Mouse (Mus musculus) hindbrain, embryonic 12.5 days (tissue): ENCODE measurements around the gene Cxcr6. TPM values are rescaled to one million over a fixed set of nuclear protein-coding genes. Genes with fewer than 3 reads are reported as not detected.
"Not testable (repeated sequence)": the region's sequence is repeated elsewhere in the genome, so short reads cannot be mapped to it uniquely, and the experiment has no call there.

Experiments used
- ATAC-seq: fragments of 200-750 bp; cut with Nextera tagmentation; 2 replicates; pipeline ENCODE4 v1.8.0; 2017; ENCODE audit warnings: moderate TSS enrichment; ENCODE audit not compliant: low FRiP score
- H3K27ac ChIP-seq: fragments of 300-500 bp; sonication (generic); 2 replicates; pipeline ENCODE4 v1.5.1; 2016; ENCODE audit warnings: mild to moderate bottlenecking
- H3K27me3 ChIP-seq: fragments of 300-500 bp; sonication (generic); 2 replicates; pipeline ENCODE4 v1.6.1; 2016; ENCODE audit warnings: mild to moderate bottlenecking
- H3K36me3 ChIP-seq: fragments of 300-500 bp; sonication (generic); 2 replicates; pipeline ENCODE4 v1.6.1; 2016; ENCODE audit warnings: mild to moderate bottlenecking
- H3K4me1 ChIP-seq: fragments of 300-500 bp; sonication (generic); 2 replicates; pipeline ENCODE4 v1.6.1; 2016
- H3K4me2 ChIP-seq: fragments of 300-500 bp; sonication (generic); replicated peaks from 2 replicates; pipeline ENCODE4 v1.6.1; 2016; ENCODE audit warnings: mild to moderate bottlenecking
- H3K4me3 ChIP-seq: fragments of 300-500 bp; sonication (generic); 2 replicates; pipeline ENCODE4 v1.5.1; 2016; ENCODE audit warnings: mild to moderate bottlenecking
- H3K9ac ChIP-seq: fragments of 300-500 bp; sonication (generic); 2 replicates; pipeline ENCODE4 v1.6.1; 2016; ENCODE audit warnings: mild to moderate bottlenecking, moderate library complexity
- H3K9me3 ChIP-seq: fragments of 300-500 bp; sonication (generic); replicated peaks from 2 replicates; pipeline ENCODE4 v1.6.1; 2016; ENCODE audit warnings: mild to moderate bottlenecking
- WGBS: fragments of 180-500 bp; shearing (Covaris S2); methylation state at CpG from one replicate; pipeline ENCODE4 v1.1.7; 2016; 5-methylcytosine and 5-hydroxymethylcytosine counted together
- polyA plus RNA-seq: library from polyadenylated mRNA; unstranded; fragments of >200 nt; fragmentation: Nextera tagmentation; extraction: Ambion mirVana; gene quantifications from 2 replicates; pipeline ENCODE4 v1.2.1, GENCODE M21; 2016

Gene Cxcr6
- polyA plus RNA-seq: 0.22 and 0.23 TPM in 2 replicates

- no peak within 1 kb of the TSS for H3K4me2 ChIP-seq
Observed at GRCm38 (mm10) chr9:123806267-123806666, at the start of gene Cxcr6. Gene Cxcr6, plus strand, starts transcription at chr9:123806475.

GRCm38 (mm10) chr9:123756752-123757151, 49.5 kb upstream of the Cxcr6 start:
- H3K36me3 ChIP-seq: no peaks in the 10 kb centered on the region
- no peak overlapping the region for H3K9ac ChIP-seq
- no peak for ATAC-seq
- H3K9me3 ChIP-seq: no peaks in the 10 kb centered on the region
- H3K4me1 ChIP-seq: no peaks in the 10 kb centered on the region
- no peak overlapping the region for H3K4me3 ChIP-seq
- no peak overlapping the region for H3K27ac ChIP-seq
- 83% methylated on average over 3 of the region's 3 CpGs for WGBS
- no peak overlapping the region for H3K4me2 ChIP-seq
- no peaks in the 10 kb centered on the region for H3K27me3 ChIP-seq

More at GRCm38 (mm10) chr9:123806267-123806666, at the start of gene Cxcr6:
- no peak within 1 kb of the TSS for H3K27ac ChIP-seq
- ATAC-seq: no peak
- no peaks in the 10 kb centered on the region for H3K9me3 ChIP-seq
- H3K4me3 ChIP-seq: no peak within 1 kb of the TSS
- 90% methylated on average over 5 of the region's 5 CpGs for WGBS
- H3K36me3 ChIP-seq: peaks cover 10% of the 10 kb centered on the region
- no peak within 1 kb of the TSS for H3K9ac ChIP-seq
- no peaks in the 10 kb centered on the region for H3K4me1 ChIP-seq
- no peaks in the 10 kb centered on the region for H3K27me3 ChIP-seq

GRCm38 (mm10) chr9:123757326-123757725, 48.9 kb upstream of the Cxcr6 start:
- H3K4me1 ChIP-seq: no peaks in the 10 kb centered on the region
- ATAC-seq: no peak
- no peak overlapping the region for H3K27ac ChIP-seq
- no peak overlapping the region for H3K4me2 ChIP-seq
- H3K9me3 ChIP-seq: no peaks in the 10 kb centered on the region
- H3K9ac ChIP-seq: no peak overlapping the region
- H3K36me3 ChIP-seq: no peaks in the 10 kb centered on the region
- 66% methylated on average over 2 of the region's 2 CpGs for WGBS
- H3K4me3 ChIP-seq: no peak overlapping the region
- no peaks in the 10 kb centered on the region for H3K27me3 ChIP-seq

- Histone ChIP-seq H3K27me3 (no peaks in the 10 kb centered on the region), H3K4me1 (no peaks in the 10 kb centered on the region), H3K4me2 (no peak overlapping the region), H3K9ac (no peak overlapping the region), H3K36me3 (no peaks in the 10 kb centered on the region), H3K9me3 (no peaks in the 10 kb centered on the region), H3K27ac (no peak overlapping the region), H3K4me3 (no peak overlapping the region)
- ATAC-seq: no peak
- 81% methylated on average over 1 of the region's 1 CpGs for WGBS
Observed at GRCm38 (mm10) chr9:123758156-123758555, 48.1 kb upstream of the Cxcr6 start.

- ATAC-seq: no peak
- no peaks in the 10 kb centered on the region for H3K4me1 ChIP-seq
- H3K36me3 ChIP-seq: no peaks in the 10 kb centered on the region
- H3K27me3 ChIP-seq: no peaks in the 10 kb centered on the region
- H3K4me2 ChIP-seq: no peak overlapping the region
- no peak overlapping the region for H3K27ac ChIP-seq
- WGBS: 83% methylated on average over 4 of the region's 4 CpGs
- no peaks in the 10 kb centered on the region for H3K9me3 ChIP-seq
- no peak overlapping the region for H3K4me3 ChIP-seq
- H3K9ac ChIP-seq: no peak overlapping the region
Observed at GRCm38 (mm10) chr9:123758645-123759044, 47.6 kb upstream of the Cxcr6 start.

GRCm38 (mm10) chr9:123760806-123761205, 45.5 kb upstream of the Cxcr6 start:
- H3K4me1 ChIP-seq: no peaks in the 10 kb centered on the region
- WGBS: 88% methylated on average over 3 of the region's 3 CpGs
- no peak overlapping the region for H3K27ac ChIP-seq
- H3K36me3 ChIP-seq: no peaks in the 10 kb centered on the region
- no peak overlapping the region for H3K4me3 ChIP-seq
- H3K4me2 ChIP-seq: no peak overlapping the region
- no peaks in the 10 kb centered on the region for H3K27me3 ChIP-seq
- H3K9ac ChIP-seq: no peak overlapping the region
- no peaks in the 10 kb centered on the region for H3K9me3 ChIP-seq
- no peak for ATAC-seq

- H3K9ac ChIP-seq: no peak overlapping the region
- H3K36me3 ChIP-seq: no peaks in the 10 kb centered on the region
- no peak overlapping the region for H3K27ac ChIP-seq
- no peak overlapping the region for H3K4me3 ChIP-seq
- ATAC-seq: no peak
- no peaks in the 10 kb centered on the region for H3K27me3 ChIP-seq
- no peaks in the 10 kb centered on the region for H3K9me3 ChIP-seq
- WGBS: 87% methylated on average over 4 of the region's 4 CpGs
- H3K4me1 ChIP-seq: no peaks in the 10 kb centered on the region
- no peak overlapping the region for H3K4me2 ChIP-seq
Observed at GRCm38 (mm10) chr9:123762886-123763285, 43.4 kb upstream of the Cxcr6 start.

GRCm38 (mm10) chr9:123763771-123764170, 42.5 kb upstream of the Cxcr6 start:
- no peaks in the 10 kb centered on the region for H3K4me1 ChIP-seq
- no peak overlapping the region for H3K4me3 ChIP-seq
- no peaks in the 10 kb centered on the region for H3K9me3 ChIP-seq
- no peak overlapping the region for H3K27ac ChIP-seq
- WGBS: 88% methylated on average over 3 of the region's 3 CpGs
- H3K4me2 ChIP-seq: no peak overlapping the region
- no peaks in the 10 kb centered on the region for H3K27me3 ChIP-seq
- H3K36me3 ChIP-seq: no peaks in the 10 kb centered on the region
- H3K9ac ChIP-seq: no peak overlapping the region
- ATAC-seq: no peak

- WGBS: 85% methylated on average over 3 of the region's 3 CpGs
- Histone ChIP-seq H3K27me3 (no peaks in the 10 kb centered on the region), H3K27ac (no peak overlapping the region), H3K4me3 (no peak overlapping the region), H3K4me1 (no peaks in the 10 kb centered on the region), H3K9ac (no peak overlapping the region), H3K9me3 (no peaks in the 10 kb centered on the region), H3K4me2 (no peak overlapping the region), H3K36me3 (no peaks in the 10 kb centered on the region)
- no peak for ATAC-seq
Observed at GRCm38 (mm10) chr9:123766996-123767395, 39.3 kb upstream of the Cxcr6 start.

GRCm38 (mm10) chr9:123768443-123768842, 37.8 kb upstream of the Cxcr6 start:
- Histone ChIP-seq H3K9ac (no peak overlapping the region), H3K4me1 (no peaks in the 10 kb centered on the region), H3K4me3 (no peak overlapping the region), H3K4me2 (no peak overlapping the region), H3K27me3 (no peaks in the 10 kb centered on the region), H3K36me3 (no peaks in the 10 kb centered on the region), H3K27ac (no peak overlapping the region), H3K9me3 (no peaks in the 10 kb centered on the region)
- no peak for ATAC-seq
- 83% methylated on average over 1 of the region's 1 CpGs for WGBS

- H3K9ac ChIP-seq: no peak overlapping the region
- no peaks in the 10 kb centered on the region for H3K4me1 ChIP-seq
- no peaks in the 10 kb centered on the region for H3K27me3 ChIP-seq
- H3K9me3 ChIP-seq: no peaks in the 10 kb centered on the region
- H3K4me3 ChIP-seq: no peak overlapping the region
- H3K4me2 ChIP-seq: no peak overlapping the region
- WGBS: 62% methylated on average over 6 of the region's 6 CpGs
- H3K36me3 ChIP-seq: no peaks in the 10 kb centered on the region
- ATAC-seq: no peak
- no peak overlapping the region for H3K27ac ChIP-seq
Observed at GRCm38 (mm10) chr9:123769532-123769931, 36.7 kb upstream of the Cxcr6 start.

GRCm38 (mm10) chr9:123773299-123773698, 33.0 kb upstream of the Cxcr6 start:
- H3K4me1 ChIP-seq: not testable (repeated sequence)
- WGBS: 30% methylated on average over 2 of the region's 2 CpGs

GRCm38 (mm10) chr9:123788855-123789529, 17.3 kb upstream of the Cxcr6 start:
- Histone ChIP-seq H3K9ac (no peak overlapping the region), H3K4me2 (no peak overlapping the region), H3K27me3 (no peaks in the 10 kb centered on the region), H3K4me1 (no peaks in the 10 kb centered on the region), H3K27ac (no peak overlapping the region), H3K9me3 (0 out of 2 replicates have a peak, but pooled peaks cover under 1% of the 10 kb centered on the region), H3K4me3 (no peak overlapping the region), H3K36me3 (peaks cover 43% of the 10 kb centered on the region)
- WGBS: 83% methylated on average over 4 of the region's 4 CpGs
- ATAC-seq: no peak

More at GRCm38 (mm10) chr9:123773299-123773698, 33.0 kb upstream of the Cxcr6 start:
- H3K27me3 ChIP-seq, H3K36me3 ChIP-seq, H3K4me2 ChIP-seq, H3K9ac ChIP-seq, H3K4me3 ChIP-seq, H3K9me3 ChIP-seq, ATAC-seq, H3K27ac ChIP-seq: not testable (repeated sequence)
